Comparison of ENCODE assay signal across 8 mouse cellular contexts in genomic region chr8:94875096-94875870, GRCm38 (mm10). TPM values are rescaled to one million over a fixed set of nuclear protein-coding genes. Genes with fewer than 3 reads are reported as not detected.
A peak's percentile ranks its signal among the peaks of the same experiment; 100 is the strongest.
DNase-seq lines count a peak whose midpoint lies in the region; ATAC-seq lines count a peak whose summit lies in the region.

No protein-coding gene starts in this region.

- WGBS in heart, embryonic 10.5 days: 6% methylated on average over 17 of the region's 17 CpGs
- WGBS in limb, embryonic 10.5 days: 12% methylated on average over 17 of the region's 17 CpGs
- WGBS in midbrain, embryonic 12.5 days: 22% methylated on average over 17 of the region's 17 CpGs

- H3K4me1 ChIP-seq in heart, embryonic 10.5 days: peaks cover 65% of the 10 kb centered on the region
- H3K4me1 ChIP-seq in limb, embryonic 10.5 days: peaks cover 64% of the 10 kb centered on the region
- peaks cover 45% of the 10 kb centered on the region for H3K4me1 ChIP-seq in midbrain, embryonic 12.5 days

- H3K36me3 ChIP-seq in heart, embryonic 10.5 days: peaks cover 2% of the 10 kb centered on the region; the same call in 1 of the 2 replicates
- no peaks in the 10 kb centered on the region for H3K36me3 ChIP-seq in limb, embryonic 10.5 days
- H3K36me3 ChIP-seq in midbrain, embryonic 12.5 days: no peaks in the 10 kb centered on the region

- ATAC-seq in midbrain, embryonic 12.5 days (ENCODE audit: low FRiP score, low read depth): no peak
- no peak for ATAC-seq in inflammation-experienced regulatory T-cells, adult 6 months

- DNase-seq in adrenal gland, postnatal 25 days: peak; percentile 32
- no peak for DNase-seq in adrenal gland, adult 8-10 months
- DNase-seq in Muller cell, postnatal 12 days (ENCODE audit: inconsistent ontology term): peak; percentile 63
- DNase-seq in heart, embryonic 10.5 days (ENCODE audit: low spot score): no peak
- DNase-seq in limb, embryonic 10.5 days (ENCODE audit: low spot score): no peak
- DNase-seq in thymus, postnatal 10 days (ENCODE audit: low spot score in 2 of 2): no peak

- H3K4me2 ChIP-seq in midbrain, embryonic 12.5 days (replicated peaks): peak overlapping the region; percentile 97

- peak overlapping the region; percentile 88 for H3K4me3 ChIP-seq in heart, embryonic 10.5 days
- peak overlapping the region; percentile 81 for H3K4me3 ChIP-seq in limb, embryonic 10.5 days
- peak overlapping the region; percentile 59 for H3K4me3 ChIP-seq in midbrain, embryonic 12.5 days

- peaks cover 5% of the 10 kb centered on the region; the same call in 1 of the 2 replicates for H3K27me3 ChIP-seq in heart, embryonic 10.5 days (ENCODE audit: insufficient read depth, poor library complexity, severe bottlenecking)
- H3K27me3 ChIP-seq in limb, embryonic 10.5 days (ENCODE audit: low read depth, poor library complexity, severe bottlenecking): peaks cover 12% of the 10 kb centered on the region; the same call in 1 of the 2 replicates
- H3K27me3 ChIP-seq in midbrain, embryonic 12.5 days: peaks cover 61% of the 10 kb centered on the region

- peak overlapping the region; percentile 91 for H3K27ac ChIP-seq in heart, embryonic 10.5 days
- peak overlapping the region; percentile 85 for H3K27ac ChIP-seq in limb, embryonic 10.5 days
- no peak overlapping the region for H3K27ac ChIP-seq in midbrain, embryonic 12.5 days (replicated peaks)

- no peaks in the 10 kb centered on the region for H3K9me3 ChIP-seq in heart, embryonic 10.5 days
- no peaks in the 10 kb centered on the region for H3K9me3 ChIP-seq in limb, embryonic 10.5 days (replicated peaks)
- no peaks in the 10 kb centered on the region for H3K9me3 ChIP-seq in midbrain, embryonic 12.5 days

- peak overlapping the region; percentile 63 for H3K9ac ChIP-seq in midbrain, embryonic 12.5 days (replicated peaks)

RNA-seq across cellular contexts. Expression of gene Dok4, which starts 0.8 kb away (rescaled TPM):
- total RNA-seq in adrenal gland, postnatal 25 days (2021): 8.8 and 15.3 TPM in 2 replicates
- 10 to 100 TPM in 2 of 4 experiments, 1 to 10 TPM in 2; 6.5 to 13.8 (median 9.8) TPM for total RNA-seq in adrenal gland, adult 8-10 months (2022)
- polyA plus RNA-seq in heart, embryonic 10.5 days (2016; fragmentation: Nextera tagmentation; extraction: Ambion mirVana): 71.3 and 83.4 TPM in 2 replicates
- 23.4 and 33.1 TPM in 2 replicates for polyA plus RNA-seq in limb, embryonic 10.5 days (2016; fragmentation: Nextera tagmentation; extraction: Ambion mirVana)
- 24.8 and 26.6 TPM in 2 replicates for polyA plus RNA-seq in midbrain, embryonic 12.5 days (2016; fragmentation: Nextera tagmentation; extraction: Ambion mirVana)
- under 1 TPM; 0.35 to 0.50 (median 0.50) TPM for polyA plus RNA-seq in inflammation-experienced regulatory T-cells, adult 6 months (2017; shearing (Covaris generic))

RNA-seq across cellular contexts. Expression of gene Polr2c, which starts 18.0 kb away (rescaled TPM):
- total RNA-seq in adrenal gland, postnatal 25 days (2021): 62.1 and 66.2 TPM in 2 replicates
- 10 to 100 TPM; 55.9 to 91.6 (median 71.1) TPM for total RNA-seq in adrenal gland, adult 8-10 months (2022)
- polyA plus RNA-seq in heart, embryonic 10.5 days (2016; fragmentation: Nextera tagmentation; extraction: Ambion mirVana): 164 and 190 TPM in 2 replicates
- 201 and 208 TPM in 2 replicates for polyA plus RNA-seq in limb, embryonic 10.5 days (2016; fragmentation: Nextera tagmentation; extraction: Ambion mirVana)
- polyA plus RNA-seq in midbrain, embryonic 12.5 days (2016; fragmentation: Nextera tagmentation; extraction: Ambion mirVana): 136 and 140 TPM in 2 replicates
- polyA plus RNA-seq in inflammation-experienced regulatory T-cells, adult 6 months (2017; shearing (Covaris generic)): 100 to 1,000 TPM in 2 of 3 experiments, 10 to 100 TPM in 1; 85.4 to 108 (median 104) TPM

RNA-seq across cellular contexts. Expression of gene Ciapin1, which starts 37.1 kb away (rescaled TPM):
- 112 and 175 TPM in 2 replicates for total RNA-seq in adrenal gland, postnatal 25 days (2021)
- total RNA-seq in adrenal gland, adult 8-10 months (2022): 10 to 100 TPM; 67.0 to 99.3 (median 78.5) TPM
- polyA plus RNA-seq in heart, embryonic 10.5 days (2016; fragmentation: Nextera tagmentation; extraction: Ambion mirVana): 148 and 158 TPM in 2 replicates
- polyA plus RNA-seq in limb, embryonic 10.5 days (2016; fragmentation: Nextera tagmentation; extraction: Ambion mirVana): 195 and 198 TPM in 2 replicates
- 182 and 192 TPM in 2 replicates for polyA plus RNA-seq in midbrain, embryonic 12.5 days (2016; fragmentation: Nextera tagmentation; extraction: Ambion mirVana)
- 100 to 1,000 TPM; 107 to 149 (median 110) TPM for polyA plus RNA-seq in inflammation-experienced regulatory T-cells, adult 6 months (2017; shearing (Covaris generic))

RNA-seq across cellular contexts. Expression of gene Coq9, which starts 37.2 kb away (rescaled TPM):
- total RNA-seq in adrenal gland, postnatal 25 days (2021): 199 and 209 TPM in 2 replicates
- total RNA-seq in adrenal gland, adult 8-10 months (2022): 100 to 1,000 TPM; 145 to 165 (median 158) TPM
- 97.9 and 129 TPM in 2 replicates for polyA plus RNA-seq in heart, embryonic 10.5 days (2016; fragmentation: Nextera tagmentation; extraction: Ambion mirVana)
- 51.2 and 65.5 TPM in 2 replicates for polyA plus RNA-seq in limb, embryonic 10.5 days (2016; fragmentation: Nextera tagmentation; extraction: Ambion mirVana)
- polyA plus RNA-seq in midbrain, embryonic 12.5 days (2016; fragmentation: Nextera tagmentation; extraction: Ambion mirVana): 53.4 and 54.4 TPM in 2 replicates
- polyA plus RNA-seq in inflammation-experienced regulatory T-cells, adult 6 months (2017; shearing (Covaris generic)): 10 to 100 TPM; 35.5 to 40.6 (median 37.5) TPM

RNA-seq across cellular contexts. Expression of gene Ccdc102a, which starts 42.6 kb away (rescaled TPM):
- 7.7 and 8.8 TPM in 2 replicates for total RNA-seq in adrenal gland, postnatal 25 days (2021)
- 10 to 100 TPM in 2 of 4 experiments, 1 to 10 TPM in 2; 6.9 to 11.1 (median 8.6) TPM for total RNA-seq in adrenal gland, adult 8-10 months (2022)
- polyA plus RNA-seq in heart, embryonic 10.5 days (2016; fragmentation: Nextera tagmentation; extraction: Ambion mirVana): 22.0 and 31.0 TPM in 2 replicates
- polyA plus RNA-seq in limb, embryonic 10.5 days (2016; fragmentation: Nextera tagmentation; extraction: Ambion mirVana): 27.0 and 32.3 TPM in 2 replicates
- 16.3 and 18.1 TPM in 2 replicates for polyA plus RNA-seq in midbrain, embryonic 12.5 days (2016; fragmentation: Nextera tagmentation; extraction: Ambion mirVana)
- polyA plus RNA-seq in inflammation-experienced regulatory T-cells, adult 6 months (2017; shearing (Covaris generic)): 1 to 10 TPM in 1 of 3 experiments, under 1 TPM in 2; 0.24 to 1.0 (median 0.25) TPM

Comparison
In these comparisons a context has a peak if more than half of its experiments do, and no peak if none do; other contexts are left out.
1. DNase-seq: peak in adrenal gland, postnatal 25 days (single experiment) and Muller cell, postnatal 12 days (single experiment); none in adrenal gland, adult 8-10 months (single experiment), heart, embryonic 10.5 days (single experiment), limb, embryonic 10.5 days (single experiment) and thymus, postnatal 10 days (0 of 2).
2. RNA of gene Dok4, which starts 0.8 kb away (polyA plus RNA-seq): 71.3 to 83.4 TPM in heart, embryonic 10.5 days, 24.8 to 26.6 TPM in midbrain, embryonic 12.5 days and 23.4 to 33.1 TPM in limb, embryonic 10.5 days; 0.35 to 0.50 TPM in inflammation-experienced regulatory T-cells, adult 6 months; every median in the first group is over 10 times any median in the second.
3. Peak in every context shown above with its lines, with median percentiles within 50 percentile points of each other: H3K4me3 ChIP-seq.